Mouse (Mus musculus) midbrain, embryonic 11.5 days (tissue): ENCODE data around the gene Ube2b. TPM values are rescaled to one million over a fixed set of nuclear protein-coding genes. Genes with fewer than 3 reads are reported as not detected.

Source experiments
- ATAC-seq: fragments of 200-750 bp; cut with Nextera tagmentation; 2 replicates; pipeline ENCODE4 v1.8.0; 2017; ENCODE audit warnings: moderate TSS enrichment, moderate library complexity; ENCODE audit not compliant: low FRiP score
- DNase-seq: peaks from one replicate; pipeline ENCODE4 v3.0.0; 2015; ENCODE audit warnings: low spot score; ENCODE audit errors: missing footprints
- H3K27ac ChIP-seq: fragments of 300-500 bp; sonication (generic); 2 replicates; pipeline ENCODE4 v1.5.1; 2014; ENCODE audit warnings: low read depth, low read length
- H3K27me3 ChIP-seq: fragments of 300-500 bp; sonication (generic); 2 replicates; pipeline ENCODE4 v1.6.1; 2014; ENCODE audit warnings: mild to moderate bottlenecking, low read length, moderate library complexity, mixed read lengths; ENCODE audit not compliant: control insufficient read depth, insufficient read depth
- H3K36me3 ChIP-seq: fragments of 300-500 bp; sonication (generic); 2 replicates; pipeline ENCODE4 v1.6.1; 2014; ENCODE audit warnings: mild to moderate bottlenecking, low read length, moderate library complexity, mixed read lengths; ENCODE audit not compliant: control insufficient read depth, insufficient read depth
- H3K4me1 ChIP-seq: fragments of 300-500 bp; sonication (generic); 2 replicates; pipeline ENCODE4 v1.6.1; 2014; ENCODE audit warnings: low read length; ENCODE audit not compliant: control insufficient read depth, insufficient read depth
- H3K4me2 ChIP-seq: fragments of 300-500 bp; sonication (generic); 2 replicates; pipeline ENCODE4 v1.6.1; 2014; ENCODE audit warnings: mild to moderate bottlenecking, moderate library complexity
- H3K4me3 ChIP-seq: fragments of 300-500 bp; sonication (generic); 2 replicates; pipeline ENCODE4 v1.5.1; 2014; ENCODE audit warnings: low read depth, low read length
- H3K9ac ChIP-seq: fragments of 300-500 bp; sonication (generic); 2 replicates; pipeline ENCODE4 v1.6.1; 2014; ENCODE audit warnings: low read length
- H3K9me3 ChIP-seq: fragments of 300-500 bp; sonication (generic); 2 replicates; pipeline ENCODE4 v1.6.1; 2016; ENCODE audit warnings: low read length; ENCODE audit not compliant: control insufficient read depth
- WGBS: fragments of 180-500 bp; shearing (Covaris S2); extraction: QIAGEN DNeasy Blood & Tissue Kit; methylation state at CpG from one replicate; pipeline ENCODE4 v1.1.7; 2014; 5-methylcytosine and 5-hydroxymethylcytosine counted together
- polyA plus RNA-seq: library from polyadenylated mRNA; unstranded; fragments of >200 nt; fragmentation: Nextera tagmentation; extraction: Ambion mirVana; gene quantifications from 2 replicates; pipeline ENCODE4 v1.2.1, GENCODE M21; 2014

Gene Ube2b
- polyA plus RNA-seq, 1 experiment from 2014 or later, result 192 TPM

DNA sequence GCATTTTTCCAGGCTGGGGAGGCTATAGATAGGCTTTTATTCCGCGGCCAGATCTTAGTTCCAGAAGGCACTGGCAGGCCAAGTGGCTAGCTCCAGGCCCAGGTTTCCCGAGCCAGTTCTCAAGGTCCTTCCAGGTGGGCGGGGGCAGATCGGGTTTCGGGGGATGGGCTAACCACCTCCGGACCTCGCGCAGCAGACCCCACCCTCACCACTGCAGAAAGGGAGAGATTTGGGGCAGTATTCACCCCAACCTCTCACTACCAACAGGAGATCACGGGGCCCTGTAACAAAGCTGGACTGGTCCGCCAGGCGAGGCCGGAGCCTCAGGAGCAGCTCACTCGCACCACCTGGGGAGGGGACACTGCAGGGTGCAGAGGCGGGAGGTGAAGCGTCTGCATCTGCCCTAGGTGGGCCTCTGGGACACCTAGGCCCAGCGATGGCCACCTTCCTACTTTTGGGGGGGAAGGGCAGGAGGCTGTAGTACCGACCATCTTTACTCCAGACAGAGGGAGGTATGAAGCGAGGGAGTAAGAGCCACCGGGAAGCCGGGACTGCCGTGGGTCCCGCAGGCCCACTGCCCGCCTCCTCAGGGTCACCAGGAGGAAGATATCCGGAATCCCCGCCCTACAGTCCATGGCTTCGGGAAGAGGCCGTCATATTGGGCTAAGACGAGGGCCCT, 812 bp downstream of the Ube2b start:
- WGBS, result 1% methylated on average over 28 of the region's 29 CpGs
- Histone ChIP-seq H3K9me3 (no peaks in the 10 kb centered on the region), H3K4me1 (peaks cover 9% of the 10 kb centered on the region; the same call in 1 of the 2 replicates), H3K4me3 (peak overlapping the region; percentile 96), H3K36me3 (peaks cover 15% of the 10 kb centered on the region), H3K9ac (peak overlapping the region; percentile 95), H3K4me2 (peak overlapping the region; percentile 87), H3K27ac (peak overlapping the region; percentile 87), H3K27me3 (no peaks in the 10 kb centered on the region)
- ATAC-seq (peak; percentile 52), DNase-seq (no peak)

DNA sequence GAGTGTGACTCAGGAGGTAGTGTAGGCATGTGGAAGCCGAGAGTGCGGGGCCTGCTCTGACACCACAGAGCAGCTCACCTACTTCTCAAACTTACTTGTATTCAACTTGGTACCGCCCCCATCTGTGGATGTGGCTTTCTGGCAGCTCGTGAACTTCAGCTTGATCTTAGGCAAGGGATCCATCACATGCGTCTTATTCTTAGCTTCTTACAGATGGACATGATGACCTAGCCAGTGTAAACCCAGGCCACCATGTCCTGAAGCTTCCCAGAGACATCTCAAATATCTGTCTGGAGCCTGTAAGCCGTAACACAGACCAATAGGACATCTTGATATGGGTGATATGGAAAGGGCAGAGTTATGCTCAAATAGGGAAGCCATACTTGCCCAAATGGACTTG, 28.9 kb downstream of the Ube2b start:
- Histone ChIP-seq H3K36me3 (peaks cover 9% of the 10 kb centered on the region; the same call in 1 of the 2 replicates), H3K27ac (no peak overlapping the region)

GRCm38 (mm10) chr11:51969511-51969910, 31.1 kb downstream of the Ube2b start:
- Histone ChIP-seq H3K36me3 (peaks cover 9% of the 10 kb centered on the region; the same call in 1 of the 2 replicates), H3K27me3 (no peaks in the 10 kb centered on the region), H3K9ac (no peak overlapping the region), H3K27ac (no peak overlapping the region), H3K4me3 (no peak overlapping the region), H3K4me2 (no peak overlapping the region), H3K4me1 (peaks cover 4% of the 10 kb centered on the region; the same call in 1 of the 2 replicates), H3K9me3 (no peaks in the 10 kb centered on the region)
- WGBS, result 87% methylated on average over 2 of the region's 2 CpGs
- ATAC-seq (no peak), DNase-seq (no peak)

More for the DNA sequence above, 28.9 kb downstream of the Ube2b start:
- Histone ChIP-seq H3K9ac (no peak overlapping the region), H3K9me3 (no peaks in the 10 kb centered on the region), H3K4me1 (peaks cover 4% of the 10 kb centered on the region; the same call in 1 of the 2 replicates), H3K4me2 (no peak overlapping the region), H3K4me3 (no peak overlapping the region), H3K27me3 (no peaks in the 10 kb centered on the region)
- 91% methylated on average over 6 of the region's 6 CpGs for WGBS
- no peak for DNase-seq
- ATAC-seq, result no peak

DNA sequence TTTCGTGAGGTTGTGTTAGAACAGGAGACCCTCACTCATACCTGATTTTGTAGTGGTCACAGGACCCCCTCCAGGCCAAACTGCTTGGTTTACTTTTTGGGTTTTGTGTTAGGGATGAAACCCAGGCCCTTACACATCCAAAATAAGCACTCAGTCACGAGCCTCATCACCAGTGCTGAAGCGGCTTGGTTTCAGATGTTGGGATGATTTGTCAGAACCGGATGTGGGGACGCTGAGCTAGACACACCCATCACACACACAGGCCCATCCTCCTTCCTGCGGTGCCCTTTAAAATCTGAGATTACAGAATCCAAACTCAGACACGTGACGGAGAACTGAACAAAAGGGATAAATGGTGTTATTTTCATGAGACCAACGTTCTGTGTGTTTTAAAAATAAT, 31.7 kb downstream of the Ube2b start:
- H3K4me2 ChIP-seq, result no peak overlapping the region
- peaks cover 8% of the 10 kb centered on the region; the same call in 1 of the 2 replicates for H3K36me3 ChIP-seq
- DNase-seq (no peak), ATAC-seq (no peak)
- no peak overlapping the region for H3K9ac ChIP-seq
- no peaks in the 10 kb centered on the region for H3K9me3 ChIP-seq
- H3K27me3 ChIP-seq, result no peaks in the 10 kb centered on the region
- WGBS, result 95% methylated on average over 9 of the region's 9 CpGs
- peaks cover 4% of the 10 kb centered on the region; the same call in 1 of the 2 replicates for H3K4me1 ChIP-seq
- no peak overlapping the region for H3K4me3 ChIP-seq
- H3K27ac ChIP-seq, result no peak overlapping the region

DNA sequence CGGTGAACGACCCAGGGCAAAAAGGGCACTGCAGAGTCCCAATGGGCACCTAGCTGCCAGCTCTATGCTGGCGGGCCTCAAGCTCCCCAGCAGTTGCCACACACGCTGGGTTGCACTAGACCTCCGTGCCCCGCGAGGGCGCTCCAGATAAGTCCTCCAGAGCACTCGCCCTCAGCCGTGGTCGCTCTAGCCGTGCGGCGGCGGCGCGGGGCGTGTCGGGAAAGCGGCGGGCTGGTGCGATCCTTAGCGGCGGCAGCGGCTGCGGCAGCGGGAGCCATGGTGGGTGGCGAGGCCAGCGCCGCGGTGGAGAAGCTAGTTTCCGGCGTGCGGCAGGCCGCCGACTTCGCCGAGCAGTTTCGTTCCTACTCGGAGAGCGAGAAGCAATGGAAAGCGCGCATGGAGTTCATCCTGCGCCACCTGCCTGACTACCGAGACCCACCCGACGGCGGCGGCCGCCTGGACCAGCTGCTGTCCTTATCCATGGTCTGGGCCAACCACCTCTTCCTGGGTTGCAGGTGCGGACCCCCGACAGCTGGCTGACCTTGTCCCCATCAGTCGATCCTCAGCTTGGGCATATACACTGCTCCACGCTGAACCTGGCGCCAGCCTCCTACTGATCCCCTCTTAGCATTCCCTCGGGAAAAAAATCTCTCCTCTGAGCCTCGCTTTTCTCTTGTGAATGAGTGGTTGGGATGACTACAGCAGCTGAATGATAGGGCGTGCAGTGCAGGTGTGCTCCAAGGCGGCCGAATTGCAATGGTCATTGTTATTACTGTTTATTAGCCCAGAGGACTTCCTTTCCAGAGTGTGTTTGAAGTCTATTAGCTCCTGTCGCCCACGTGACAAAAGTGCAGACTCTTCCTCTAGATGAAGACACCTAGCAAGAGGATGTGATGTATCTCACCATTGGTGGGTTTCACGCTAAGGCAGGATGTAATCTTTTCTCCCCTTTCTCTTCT, 32.8 kb downstream of the Ube2b start, which contains the start of gene Cdkn2aipnl:
Gene Cdkn2aipnl (plus strand): TSS at position 219 of the 959 bp plus-strand sequence.
- H3K4me2 ChIP-seq, result peak within 1 kb of the TSS; percentile 90
- H3K36me3 ChIP-seq, result peaks cover 2% of the 10 kb centered on the region; the same call in 1 of the 2 replicates
- no peaks in the 10 kb centered on the region for H3K9me3 ChIP-seq
- H3K4me3 ChIP-seq, result peak within 1 kb of the TSS; percentile 66
- no peaks in the 10 kb centered on the region for H3K27me3 ChIP-seq
- ATAC-seq, result peak; percentile 95
- 4% methylated on average over 63 of the region's 63 CpGs for WGBS
- peaks cover 4% of the 10 kb centered on the region; the same call in 1 of the 2 replicates for H3K4me1 ChIP-seq
- DNase-seq, result peak; percentile 100
- peak within 1 kb of the TSS; percentile 85 for H3K9ac ChIP-seq
- no peak within 1 kb of the TSS for H3K27ac ChIP-seq

GRCm38 (mm10) chr11:51966651-51967050, 33.9 kb downstream of the Ube2b start:
- H3K36me3 ChIP-seq, result peaks cover under 1% of the 10 kb centered on the region; the same call in 1 of the 2 replicates
- H3K4me2 ChIP-seq, result no peak overlapping the region
- no peak for DNase-seq
- ATAC-seq, result no peak
- H3K4me3 ChIP-seq, result no peak overlapping the region
- WGBS, result 76% methylated on average over 5 of the region's 5 CpGs
- H3K27me3 ChIP-seq, result no peaks in the 10 kb centered on the region
- H3K9ac ChIP-seq, result no peak overlapping the region
- peaks cover 4% of the 10 kb centered on the region; the same call in 1 of the 2 replicates for H3K4me1 ChIP-seq
- no peak overlapping the region for H3K27ac ChIP-seq
- H3K9me3 ChIP-seq, result no peaks in the 10 kb centered on the region

GRCm38 (mm10) chr11:51962277-51962676, 38.3 kb downstream of the Ube2b start:
- no peaks in the 10 kb centered on the region for H3K36me3 ChIP-seq
- H3K9me3 ChIP-seq, result no peaks in the 10 kb centered on the region
- H3K4me3 ChIP-seq, result no peak overlapping the region
- no peak overlapping the region for H3K9ac ChIP-seq
- no peak overlapping the region for H3K27ac ChIP-seq
- ATAC-seq (no peak), DNase-seq (no peak)
- no peak overlapping the region for H3K4me2 ChIP-seq
- H3K4me1 ChIP-seq, result no peaks in the 10 kb centered on the region
- WGBS, result 93% methylated on average over 7 of the region's 7 CpGs
- no peaks in the 10 kb centered on the region for H3K27me3 ChIP-seq

GRCm38 (mm10) chr11:51961761-51962160, 38.8 kb downstream of the Ube2b start:
- no peak overlapping the region for H3K27ac ChIP-seq
- no peaks in the 10 kb centered on the region for H3K27me3 ChIP-seq
- H3K4me3 ChIP-seq, result no peak overlapping the region
- no peaks in the 10 kb centered on the region for H3K9me3 ChIP-seq
- H3K36me3 ChIP-seq, result no peaks in the 10 kb centered on the region
- DNase-seq (no peak), ATAC-seq (no peak)
- WGBS, result 91% methylated on average over 8 of the region's 8 CpGs
- H3K4me2 ChIP-seq, result no peak overlapping the region
- no peaks in the 10 kb centered on the region for H3K4me1 ChIP-seq
- H3K9ac ChIP-seq, result no peak overlapping the region
